Mouse (Mus musculus) granulocyte monocyte progenitor cell, adult 5-6 weeks (primary cell): ENCODE data around the gene Pdf. TPM values are rescaled to one million over a fixed set of nuclear protein-coding genes. Genes with fewer than 3 reads are reported as not detected.
A peak's percentile ranks its signal among the peaks of the same experiment; 100 is the strongest.

Source experiments
- ATAC-seq: replicated peaks from 2 replicates; pipeline ENCODE4 v1.8.0; 2016; ENCODE audit warnings: mild to moderate bottlenecking, moderate TSS enrichment, inconsistent platforms; ENCODE audit not compliant: poor library complexity, severe bottlenecking
- total RNA-seq, 2 experiments: library from RNA; stranded (forward) in 1 of 2; stranded (reverse) in 1 of 2; fragments of 200-712, 200-1000 nt in 1 of 2; fragments of >200 nt in 1 of 2; fragmentation: Nextera tagmentation in 1 of 2; gene quantifications; 2 replicates each; pipeline ENCODE4 v1.2.3; 2014 to 2017

Gene Pdf
- 24.2 and 42.5 TPM in 2 replicates for total RNA-seq (2014; fragmentation: Nextera tagmentation)
- total RNA-seq (2017) = 45.1 and 50.8 TPM in 2 replicates

DNA sequence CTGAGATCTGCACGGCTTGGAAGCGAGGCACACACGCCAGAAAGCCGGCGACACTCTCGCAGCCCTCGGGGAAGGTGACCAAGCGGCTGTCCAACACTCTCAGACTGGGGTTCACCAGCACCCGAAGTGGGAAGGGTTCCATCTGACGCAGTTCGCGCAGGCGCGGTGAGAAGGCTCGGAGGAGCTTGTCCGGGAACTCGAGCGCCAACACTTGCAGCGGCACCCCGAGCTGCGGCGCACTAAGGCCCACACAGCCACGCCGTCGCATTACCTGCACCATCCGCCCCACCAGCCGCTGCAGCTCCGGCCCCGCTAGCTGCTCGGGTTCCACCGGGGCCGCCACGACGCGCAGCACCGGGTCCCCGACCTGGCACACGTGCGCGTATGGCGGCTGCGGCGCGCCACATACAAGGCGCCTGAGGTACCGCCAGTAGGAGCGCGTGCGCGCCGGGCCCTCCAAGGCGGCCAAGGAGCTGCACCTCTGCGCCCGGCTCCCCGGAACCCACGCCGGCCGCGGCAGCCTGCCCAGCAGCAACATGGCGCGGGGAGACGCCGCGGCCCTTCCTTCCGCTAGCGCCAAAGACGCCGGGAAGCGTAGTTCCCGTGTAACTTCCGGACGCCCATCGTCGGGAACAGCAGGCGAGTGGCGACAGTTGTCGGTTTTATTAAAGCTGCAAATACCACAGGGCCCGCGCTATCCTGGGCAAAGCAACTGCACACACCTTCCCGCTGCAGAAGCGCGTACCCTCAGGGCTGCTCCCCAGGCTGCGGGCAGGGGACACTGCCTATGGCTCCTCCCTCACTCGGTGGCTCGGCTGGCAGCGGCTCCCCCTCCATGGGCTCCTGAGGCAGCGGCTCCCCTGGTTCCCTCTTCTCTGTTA, at the start of gene Pdf:
Pdf (minus strand) TSS at position 554 of the 881 bp plus-strand sequence.
- ATAC-seq = peak; percentile 75

DNA sequence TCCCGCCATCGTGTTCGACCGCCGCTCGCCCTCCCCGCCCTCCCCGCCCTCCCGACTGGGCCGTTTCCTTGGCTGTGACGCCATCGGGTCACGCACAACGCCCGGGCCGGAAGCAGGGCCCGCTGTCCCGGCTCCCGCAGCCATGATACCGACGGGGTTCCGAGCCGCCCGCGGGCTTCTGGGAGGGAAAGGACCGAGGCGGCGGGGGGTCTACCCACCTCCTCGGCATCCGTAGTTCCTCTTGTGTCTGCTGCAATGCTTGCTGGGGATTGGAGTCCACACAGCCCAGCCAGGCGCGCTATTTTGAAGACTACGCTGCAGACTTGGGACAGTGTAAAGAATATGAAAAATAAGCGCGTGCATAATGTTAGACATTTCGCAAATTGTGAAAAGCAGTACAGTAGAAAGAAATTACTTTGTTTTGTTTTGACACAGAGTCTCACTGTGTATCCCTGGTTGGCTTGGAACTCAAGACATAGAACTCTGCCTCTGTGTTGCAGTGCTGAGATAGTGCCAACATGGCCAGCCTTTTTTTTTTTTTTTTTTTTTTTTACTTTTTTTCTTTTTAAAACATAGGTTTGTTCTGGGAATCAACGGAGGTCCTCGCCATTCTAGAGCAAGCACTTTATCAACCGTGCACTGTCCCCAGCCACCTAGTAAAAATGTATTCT, 48.1 kb upstream of the Pdf start, which contains the start of gene Terf2:
Terf2 (minus strand) TSS at position 182 of the 671 bp plus-strand sequence.
- peak; percentile 98 for ATAC-seq

DNA sequence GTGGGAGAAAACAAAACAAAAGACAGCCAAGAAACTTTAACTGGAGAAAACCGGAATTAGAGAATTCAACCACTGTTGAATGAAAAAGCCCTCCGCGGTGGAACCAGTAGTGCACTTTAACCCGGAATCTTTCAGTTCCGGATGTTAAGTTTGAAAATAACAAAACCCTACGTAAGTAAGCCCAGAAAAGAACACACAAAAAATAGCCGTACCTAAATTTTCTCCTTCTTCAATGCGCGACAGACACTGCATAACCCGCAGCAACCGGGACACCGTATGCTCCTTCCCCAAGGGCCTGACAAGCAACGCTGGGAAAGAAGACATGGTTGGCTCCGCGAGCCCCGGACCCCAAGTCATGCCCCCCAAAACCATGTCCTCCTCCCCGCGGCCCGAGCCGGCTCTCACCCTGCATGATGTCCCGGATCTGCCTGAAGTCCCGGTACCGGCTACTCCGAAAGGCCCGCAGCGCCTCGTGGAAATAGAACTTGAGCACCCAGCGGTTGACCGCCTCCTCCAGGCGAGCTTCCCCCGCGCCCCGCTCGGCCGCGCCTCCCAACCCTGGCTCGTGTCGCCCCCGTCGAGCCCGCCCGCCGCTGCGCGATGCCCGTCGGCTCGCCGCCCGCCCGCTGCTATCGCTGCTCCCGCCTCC, 47.4 kb upstream of the Pdf start:
- ATAC-seq = peak; percentile 50; the same call in 1 of the 2 replicates

DNA sequence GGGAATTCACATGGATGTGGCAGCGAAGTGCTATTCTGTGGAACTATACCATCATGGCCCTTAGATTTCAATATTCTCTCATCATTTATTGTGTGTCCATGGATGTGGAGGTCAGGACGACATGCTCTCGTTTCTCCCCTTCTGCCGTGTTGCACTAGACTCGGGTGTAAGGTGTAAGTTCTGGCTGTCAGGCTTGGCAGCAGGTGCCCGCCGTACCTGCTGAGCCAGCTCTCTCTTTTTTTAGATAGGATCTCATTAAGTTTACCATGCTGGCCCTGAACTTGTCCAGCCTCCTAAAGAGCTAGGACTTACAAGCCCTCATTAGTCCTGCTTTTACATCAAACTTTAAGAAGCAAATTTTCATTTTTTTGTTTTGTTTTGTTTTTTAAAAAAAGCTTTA, 42.1 kb upstream of the Pdf start:
- ATAC-seq = no peak

DNA sequence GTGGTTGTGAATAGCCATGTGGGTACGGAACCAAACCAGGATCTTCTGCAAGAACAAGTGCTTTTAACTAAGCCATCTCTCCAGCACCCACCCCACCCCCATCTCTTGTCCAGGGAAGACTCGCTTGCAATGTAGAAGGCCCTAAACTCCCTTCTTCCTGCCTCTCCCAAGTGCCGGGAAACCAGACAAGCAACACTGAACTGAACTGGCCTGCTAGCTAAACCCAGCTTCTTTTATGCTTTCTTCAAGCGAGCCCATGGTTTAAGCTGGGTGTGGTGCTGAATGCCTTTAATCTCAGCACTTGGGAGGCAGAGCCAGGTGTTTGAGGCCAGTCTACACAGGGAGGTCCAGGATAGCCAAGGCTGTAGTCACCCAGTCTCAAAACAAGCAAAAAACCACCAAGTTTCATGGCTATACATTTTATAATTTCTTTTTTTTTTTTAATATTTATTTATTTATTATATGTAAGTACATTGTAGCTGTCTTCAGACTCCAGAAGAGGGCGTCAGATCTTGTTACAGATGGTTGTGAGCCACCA, 40.2 kb upstream of the Pdf start:
- ATAC-seq = no peak

DNA sequence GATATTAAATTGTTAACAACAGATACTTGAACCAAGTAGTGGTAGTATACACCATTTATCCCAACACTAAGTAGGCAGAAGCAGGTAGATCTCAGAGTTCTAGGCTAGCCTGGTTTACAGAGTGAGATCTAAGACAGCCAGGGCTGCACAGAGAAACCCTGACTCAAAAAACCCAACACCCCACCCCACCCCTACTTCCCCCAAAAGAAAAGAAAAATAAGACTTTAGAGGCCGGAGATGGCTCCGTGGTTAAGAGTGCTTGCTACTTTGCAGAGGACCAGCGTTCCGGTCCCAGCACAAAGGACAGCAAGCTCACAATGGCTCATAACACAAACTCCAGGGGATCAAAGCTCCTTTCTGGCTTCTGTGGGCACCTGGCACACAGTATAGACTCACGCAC, 37.6 kb upstream of the Pdf start:
- ATAC-seq = no peak

DNA sequence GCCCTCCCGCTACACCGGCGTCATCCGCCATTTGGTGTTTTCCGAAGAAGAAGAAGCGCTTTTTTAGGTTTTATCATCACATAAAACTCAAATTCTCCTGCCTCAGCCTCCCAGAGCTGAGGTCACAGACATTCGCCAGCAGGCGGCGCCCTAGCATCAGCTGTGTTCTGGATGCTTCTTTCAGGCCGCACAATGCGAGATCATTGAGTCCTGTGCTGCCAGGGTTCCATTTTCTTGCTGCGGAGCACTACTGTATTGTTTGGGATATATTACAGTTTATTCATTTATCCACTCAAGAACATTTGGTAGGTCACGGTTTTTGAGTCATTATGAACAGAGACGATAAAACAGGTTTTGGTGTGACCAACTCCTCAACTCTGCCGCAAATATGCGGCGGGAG, 36.9 kb upstream of the Pdf start:
- ATAC-seq = no peak

DNA sequence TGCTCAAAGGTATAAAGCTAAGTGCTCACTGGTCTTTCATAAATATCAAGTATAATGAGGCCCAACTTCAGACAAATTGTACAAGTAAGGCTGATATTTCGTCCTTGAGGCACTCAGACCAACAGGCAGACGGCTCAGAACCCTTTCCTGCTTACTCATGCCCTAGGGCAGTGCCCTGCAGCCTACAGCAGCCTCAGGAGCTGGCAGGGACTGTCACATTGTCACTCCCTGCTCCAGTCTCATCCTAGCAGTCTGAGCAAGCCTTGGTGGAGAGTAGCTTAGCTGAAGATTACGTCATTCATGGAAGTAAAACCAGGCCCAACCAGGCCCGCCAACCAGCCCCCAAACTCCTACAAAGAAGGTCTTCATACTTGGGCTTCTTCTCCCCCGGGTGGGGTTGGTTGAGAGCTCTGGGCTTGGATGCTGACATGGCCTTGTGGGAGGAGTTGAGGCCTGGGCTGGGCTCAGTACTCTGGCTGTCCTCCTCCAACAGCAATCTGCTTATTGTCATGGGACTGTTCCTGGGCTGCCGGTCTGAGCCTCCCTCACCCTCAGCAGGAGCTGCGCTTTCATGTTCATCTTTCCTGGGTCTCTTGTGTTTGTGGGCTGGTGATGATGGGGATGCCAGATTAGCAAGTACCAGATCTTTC, 27.9 kb upstream of the Pdf start:
- no peak for ATAC-seq

DNA sequence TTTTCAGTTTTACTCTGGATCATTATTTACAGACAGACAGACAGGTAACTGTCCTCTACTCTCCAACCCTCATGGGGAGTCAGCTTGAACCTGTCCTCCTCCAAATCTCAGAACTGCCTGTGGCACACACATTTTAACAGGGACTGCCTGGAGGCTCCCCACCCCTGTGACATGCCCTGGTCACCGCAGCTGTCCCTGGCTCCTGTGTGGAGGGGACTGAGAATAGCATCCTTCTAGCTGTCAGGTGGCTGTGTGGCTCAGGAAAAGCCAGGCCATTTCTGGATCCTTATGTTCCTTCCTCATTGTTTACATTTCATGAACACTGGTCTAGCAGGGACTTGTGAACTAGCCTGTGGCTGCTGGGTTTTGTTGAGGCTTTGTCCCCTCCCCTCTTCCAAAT, 25.7 kb upstream of the Pdf start:
- ATAC-seq = no peak

DNA sequence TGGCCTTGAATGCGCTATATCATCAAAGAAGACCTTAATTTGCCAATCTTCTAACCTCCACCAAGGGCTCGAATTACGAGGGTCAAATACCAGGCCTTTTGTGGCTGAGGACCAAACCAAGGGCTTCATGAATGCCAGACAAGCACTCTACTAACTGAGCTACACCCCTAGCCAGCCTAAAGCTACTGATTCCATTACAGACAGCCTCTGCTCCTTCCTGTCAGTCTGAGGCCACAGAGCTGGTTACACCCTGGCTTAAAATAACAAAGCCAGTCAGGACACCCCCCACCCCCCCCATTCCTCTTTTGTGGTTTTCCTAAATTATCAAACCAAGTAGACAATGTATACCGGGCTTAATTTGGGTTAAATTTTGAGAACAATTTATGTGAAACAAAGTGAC, 25.3 kb upstream of the Pdf start:
- no peak for ATAC-seq

DNA sequence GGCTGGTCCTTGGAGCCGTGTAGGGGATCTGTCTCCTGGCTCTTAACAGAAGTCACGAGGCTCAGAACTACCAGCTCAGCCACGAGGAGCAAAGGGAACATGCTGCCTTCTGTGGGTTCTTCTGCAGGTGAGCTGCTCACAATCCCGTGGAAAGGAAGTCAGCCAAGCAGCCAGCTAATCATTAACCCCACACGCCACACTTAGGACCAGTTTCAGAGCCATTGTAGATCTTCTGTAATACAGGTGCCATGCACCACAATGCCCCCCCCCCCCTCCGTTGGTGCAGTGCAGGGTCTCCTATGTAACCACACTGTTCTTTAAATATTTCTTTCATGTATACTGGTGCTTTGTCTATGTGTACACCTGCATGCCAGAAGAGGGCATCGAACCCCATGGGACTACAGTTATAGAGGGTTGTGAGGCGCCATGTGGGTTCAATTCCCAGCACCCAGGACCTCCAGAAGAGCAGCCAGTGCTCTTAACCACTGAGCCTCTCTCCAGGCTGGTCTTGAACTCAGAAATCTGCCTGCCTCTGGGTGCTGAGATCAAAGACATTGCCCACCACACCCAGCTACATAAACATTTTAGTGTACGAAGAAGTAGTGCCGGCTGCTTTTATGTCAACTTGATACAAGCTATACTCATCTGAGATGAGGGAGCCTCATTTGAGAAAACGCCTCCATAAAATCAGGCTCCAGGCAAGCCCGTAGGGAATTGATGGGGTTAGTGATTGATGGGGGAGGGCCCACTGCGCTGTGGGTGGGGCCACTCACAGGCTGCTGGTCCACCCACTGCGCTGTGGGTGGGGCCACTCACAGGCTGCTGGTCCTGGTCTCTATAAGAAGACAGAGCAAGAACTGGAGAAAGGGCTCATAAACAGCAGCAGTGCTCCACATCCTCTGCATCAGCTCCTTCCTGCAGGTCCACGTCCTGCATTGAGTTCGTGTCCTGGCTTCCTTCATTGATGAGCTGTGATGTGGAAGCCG, 17.4 kb upstream of the Pdf start, which contains the start of gene Tmed6:
Tmed6 (minus strand) TSS at position 134 of the 986 bp plus-strand sequence.
- peak; percentile 76 for ATAC-seq

DNA sequence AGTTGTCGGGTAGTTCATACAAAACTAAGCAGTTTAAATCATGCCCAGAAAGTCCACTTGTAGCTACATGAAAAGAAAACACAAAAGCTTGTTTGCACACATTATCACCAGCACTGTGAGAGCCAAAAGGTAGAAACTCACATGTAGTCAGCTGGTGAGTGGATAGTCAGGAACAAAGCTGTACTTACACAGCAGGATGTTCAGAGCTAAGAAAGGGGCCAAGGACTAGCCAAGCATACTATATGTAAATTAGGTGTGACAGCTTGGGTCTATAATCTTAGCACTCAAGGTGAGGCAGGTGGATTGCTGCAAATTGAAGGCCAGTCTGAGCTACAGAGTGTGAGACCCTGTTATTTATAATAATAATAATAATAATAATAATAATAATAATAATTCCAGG, 14.2 kb upstream of the Pdf start:
- no peak for ATAC-seq

DNA sequence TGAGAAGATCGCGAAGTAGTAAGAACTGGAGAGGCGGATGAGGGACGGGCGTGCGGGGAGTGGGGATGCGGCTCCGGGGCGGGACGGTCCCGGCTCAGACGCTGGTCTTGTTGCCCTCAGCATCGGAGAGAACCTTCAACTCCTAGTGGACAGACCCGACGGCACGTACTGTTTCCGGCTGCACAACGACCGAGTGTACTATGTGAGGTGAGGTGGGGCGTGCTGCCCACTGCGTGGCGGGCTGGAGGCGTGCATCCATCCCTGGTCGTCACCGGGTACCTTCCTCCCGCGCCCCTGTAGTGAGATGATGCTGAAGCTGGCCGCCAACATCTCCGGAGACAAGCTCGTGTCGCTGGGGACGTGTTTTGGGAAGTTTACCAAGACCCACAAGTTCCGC, 8.6 kb upstream of the Pdf start:
- ATAC-seq = peak; percentile 57

DNA sequence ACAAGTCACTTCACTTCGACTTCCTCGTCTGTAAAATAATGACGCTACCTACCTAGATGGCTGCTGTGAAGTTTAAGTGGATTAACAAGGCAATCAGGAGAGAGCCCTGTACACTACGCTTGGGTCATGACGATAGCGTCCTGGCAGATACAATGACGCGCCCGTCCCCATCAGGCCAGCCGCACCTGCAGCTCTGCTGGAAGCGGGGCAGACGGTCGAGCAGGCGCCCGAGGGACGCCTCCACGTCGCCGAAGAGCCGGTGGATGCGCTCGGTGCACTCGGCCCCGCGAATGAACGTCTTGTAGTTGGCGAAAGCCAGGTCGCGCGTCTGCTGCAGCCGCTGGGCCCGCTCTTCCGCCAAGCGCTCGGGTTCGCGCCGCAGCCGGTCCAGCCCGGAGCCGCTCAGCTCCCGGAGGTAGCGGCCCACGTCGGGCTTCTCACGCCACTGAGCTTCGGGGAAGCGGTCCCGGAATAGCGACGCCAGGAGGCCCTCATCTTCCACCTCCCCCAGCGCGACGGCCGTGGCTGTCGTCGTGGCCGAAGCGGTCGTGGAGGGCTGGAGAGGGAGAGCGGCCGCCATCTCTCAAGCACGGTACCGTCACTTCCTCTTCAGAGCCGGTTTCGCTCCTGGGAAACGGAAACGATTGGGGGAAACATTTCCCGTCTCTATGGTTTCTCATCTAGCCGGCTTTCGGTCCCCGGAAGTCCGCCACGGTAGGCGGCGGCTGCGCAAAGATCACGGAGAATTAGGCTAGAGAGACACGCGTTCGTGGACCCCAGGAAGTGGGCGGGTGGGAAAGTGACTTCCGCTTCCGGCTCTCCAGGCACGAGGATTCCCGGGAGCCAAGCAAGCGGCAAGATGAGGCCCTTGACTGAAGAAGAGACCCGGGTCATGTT, 7.9 kb upstream of the Pdf start, which contains the start of the genes Cog8 and Nip7:
Cog8 (minus strand) TSS at position 614 of the 897 bp plus-strand sequence.
Nip7 (plus strand) TSS at position 802 of the 897 bp plus-strand sequence.
- peak; percentile 93 for ATAC-seq

DNA sequence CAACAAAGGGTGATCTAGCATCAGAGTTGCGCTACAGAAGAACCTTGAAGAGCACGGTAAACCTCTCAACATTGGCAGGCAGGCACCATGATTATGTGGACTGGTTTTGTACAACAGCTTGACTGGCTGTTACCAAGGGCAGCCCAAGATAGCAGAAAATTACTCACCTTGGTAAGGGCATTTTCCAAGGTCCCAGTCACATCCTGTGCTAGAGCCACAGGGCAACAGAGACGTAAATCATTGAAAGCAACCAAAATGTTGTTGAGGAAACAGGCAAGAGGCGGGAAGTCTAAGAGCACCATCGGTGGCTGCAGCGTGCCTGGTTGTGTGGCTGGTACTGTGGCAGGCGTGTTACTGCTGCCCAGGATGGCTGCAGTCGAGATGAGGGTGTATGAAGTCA, 3.6 kb upstream of the Pdf start:
- no peak for ATAC-seq

DNA sequence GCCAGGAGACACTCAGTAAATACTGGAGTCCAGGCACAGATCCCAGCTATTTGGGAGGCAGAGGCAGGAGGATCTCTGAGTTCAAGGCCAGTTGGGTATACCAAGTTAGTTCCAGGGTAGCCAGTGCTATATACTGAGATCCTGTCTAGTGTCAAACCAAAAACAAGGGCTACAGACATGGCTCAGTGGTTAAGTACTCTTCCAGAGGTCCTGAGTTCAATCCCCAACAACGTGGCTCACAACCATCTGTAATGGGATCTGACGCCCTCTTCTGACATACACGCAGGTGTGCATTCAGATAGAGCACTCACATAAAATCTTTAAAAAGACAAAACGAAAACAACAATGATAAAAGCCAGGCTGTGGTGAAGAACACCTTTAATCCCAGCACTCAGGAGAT, 1.1 kb upstream of the Pdf start:
- ATAC-seq = no peak

DNA sequence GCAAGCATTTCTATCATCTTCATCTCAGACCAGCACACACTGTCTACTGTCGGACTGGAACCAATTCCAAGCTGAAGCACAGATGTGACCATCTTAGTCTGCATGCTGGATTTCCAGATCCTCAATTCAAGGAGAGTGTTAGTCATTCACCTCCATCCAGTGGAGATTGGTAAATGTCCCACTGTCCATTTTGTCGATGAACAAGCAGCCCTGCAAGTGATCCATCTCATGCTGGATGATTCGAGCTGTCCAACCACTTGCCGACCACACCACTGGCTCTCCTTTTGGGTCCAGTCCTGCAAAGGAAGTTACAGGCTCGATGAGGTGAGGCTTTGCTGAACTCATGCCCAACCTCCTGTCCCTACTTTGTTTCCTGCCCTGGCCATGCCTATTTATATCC, 1.4 kb downstream of the Pdf start:
- ATAC-seq = no peak

DNA sequence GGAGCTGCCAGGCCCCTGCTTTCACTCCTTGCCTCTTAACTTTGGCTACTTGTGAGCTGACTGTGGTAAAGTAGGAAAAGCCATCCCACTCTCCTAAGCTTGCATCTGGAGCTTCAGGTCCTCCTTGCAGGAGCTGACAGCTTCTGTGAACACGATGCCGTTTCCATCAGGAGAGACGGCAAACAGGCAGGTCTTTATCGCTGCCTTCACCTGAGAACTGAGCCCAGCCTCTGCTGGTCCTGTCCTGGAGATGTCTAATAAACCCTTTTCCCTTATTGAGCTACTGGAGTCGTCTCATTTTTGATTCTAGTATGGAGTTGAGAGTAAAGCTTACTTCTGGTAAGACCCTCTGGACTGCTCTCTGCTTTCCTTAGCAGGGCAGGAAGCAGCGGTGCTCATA, 2.9 kb downstream of the Pdf start:
- no peak for ATAC-seq
